ENCODE assay signal across 8 mouse cellular contexts in genomic region chr8:120276051-120276890, GRCm38 (mm10). TPM values are rescaled to one million over a fixed set of nuclear protein-coding genes. Genes with fewer than 3 reads are reported as not detected.
DNase-seq lines count a peak whose midpoint lies in the region; ATAC-seq and TF ChIP-seq lines count a peak whose summit lies in the region.

No protein-coding gene starts in this region.

- peak overlapping the region; percentile 11; the same call in 1 of the 2 replicates for H3K9ac ChIP-seq in heart, adult 2 months (ENCODE audit: low read depth, low read length)
- H3K9ac ChIP-seq in lung, embryonic 14.5 days: peak overlapping the region; percentile 44
- H3K9ac ChIP-seq in neural tube, embryonic 15.5 days (replicated peaks): peak overlapping the region; percentile 17

- DNase-seq in left cerebral cortex, postnatal 36 days (ENCODE audit: low spot score in 2 of 2): peak; percentile 47 to 49
- DNase-seq in left cerebral cortex, postnatal 14 days (ENCODE audit: low spot score in 2 of 2): no peak
- DNase-seq in embryonic facial prominence, embryonic 10.5 days (ENCODE audit: low spot score): peak; percentile 99
- peak; percentile 93 to 95 for DNase-seq in heart, adult 2 months
- DNase-seq in kidney, adult 18-20 months: peak; percentile 91
- DNase-seq in lung, embryonic 14.5 days: peak; percentile 98
- peak; percentile 82 for DNase-seq in thymus, postnatal 4 days

- TF ChIP-seq CTCF in heart, adult 2 months (IDR thresholded peaks at IDR 0.05): no peak
- TF ChIP-seq CTCF in lung, embryonic 14.5 days (IDR thresholded peaks at IDR 0.05; ENCODE audit: low read depth): 0 out of 2 replicates have a peak, but pooled peaks have one; percentile 4

- under 1% methylated on average over 49 of the region's 49 CpGs for WGBS in embryonic facial prominence, embryonic 10.5 days
- WGBS in heart, adult 2 months: 3% methylated on average over 49 of the region's 49 CpGs
- under 1% methylated on average over 49 of the region's 49 CpGs for WGBS in lung, embryonic 14.5 days
- 2% methylated on average over 48 of the region's 49 CpGs for WGBS in neural tube, embryonic 15.5 days

- TF ChIP-seq POLR2A in heart, adult 2 months (IDR thresholded peaks at IDR 0.05; ENCODE audit: insufficient read depth, low read depth, low read length): 0 out of 2 replicates have a peak, but pooled peaks have one; percentile 15

- peak; percentile 87 for ATAC-seq in lung, embryonic 14.5 days (ENCODE audit: insufficient read depth)
- ATAC-seq in neural tube, embryonic 15.5 days (ENCODE audit: low FRiP score): peak; percentile 59

- H3K36me3 ChIP-seq in embryonic facial prominence, embryonic 10.5 days (replicated peaks): no peaks in the 10 kb centered on the region
- no peaks in the 10 kb centered on the region for H3K36me3 ChIP-seq in heart, adult 2 months (ENCODE audit: control insufficient read depth, insufficient read depth, low read length)
- H3K36me3 ChIP-seq in lung, embryonic 14.5 days (ENCODE audit: insufficient read depth): no peaks in the 10 kb centered on the region
- H3K36me3 ChIP-seq in neural tube, embryonic 15.5 days: no peaks in the 10 kb centered on the region

- H3K27me3 ChIP-seq in embryonic facial prominence, embryonic 10.5 days (replicated peaks; ENCODE audit: low read depth, poor library complexity, severe bottlenecking): peaks cover 43% of the 10 kb centered on the region
- H3K27me3 ChIP-seq in heart, adult 2 months (ENCODE audit: control insufficient read depth, insufficient read depth, low read length): no peaks in the 10 kb centered on the region
- no peaks in the 10 kb centered on the region for H3K27me3 ChIP-seq in lung, embryonic 14.5 days (ENCODE audit: insufficient read depth, low read length)
- H3K27me3 ChIP-seq in neural tube, embryonic 15.5 days (replicated peaks): 0 out of 2 replicates have a peak, but pooled peaks cover 4% of the 10 kb centered on the region

- H3K9me3 ChIP-seq in embryonic facial prominence, embryonic 10.5 days: no peaks in the 10 kb centered on the region
- H3K9me3 ChIP-seq in lung, embryonic 14.5 days (ENCODE audit: low read depth, low read length): no peaks in the 10 kb centered on the region
- H3K9me3 ChIP-seq in neural tube, embryonic 15.5 days (replicated peaks): no peaks in the 10 kb centered on the region

- peak overlapping the region; percentile 94 for H3K27ac ChIP-seq in embryonic facial prominence, embryonic 10.5 days (replicated peaks)
- peak overlapping the region; percentile 75 for H3K27ac ChIP-seq in heart, adult 2 months
- H3K27ac ChIP-seq in lung, embryonic 14.5 days (ENCODE audit: low read depth): peak overlapping the region; percentile 94
- peak overlapping the region; percentile 70 for H3K27ac ChIP-seq in neural tube, embryonic 15.5 days (replicated peaks)

- peak overlapping the region; percentile 56 for H3K4me3 ChIP-seq in embryonic facial prominence, embryonic 10.5 days
- H3K4me3 ChIP-seq in heart, adult 2 months: peak overlapping the region; percentile 37
- peak overlapping the region; percentile 35 for H3K4me3 ChIP-seq in lung, embryonic 14.5 days (ENCODE audit: low read depth, low read length)
- H3K4me3 ChIP-seq in neural tube, embryonic 15.5 days (replicated peaks): peak overlapping the region; percentile 28

- TF ChIP-seq EP300 in heart, adult 2 months (IDR thresholded peaks at IDR 0.05; ENCODE audit: insufficient read depth, low read depth, low read length): peak; percentile 31; the same call in 1 of the 2 replicates

- H3K4me1 ChIP-seq in embryonic facial prominence, embryonic 10.5 days: peaks cover 92% of the 10 kb centered on the region
- peaks cover 14% of the 10 kb centered on the region for H3K4me1 ChIP-seq in heart, adult 2 months (ENCODE audit: control insufficient read depth, insufficient read depth, low read length)
- H3K4me1 ChIP-seq in lung, embryonic 14.5 days (ENCODE audit: insufficient read depth): peaks cover 42% of the 10 kb centered on the region
- peaks cover 45% of the 10 kb centered on the region for H3K4me1 ChIP-seq in neural tube, embryonic 15.5 days

- peak overlapping the region; percentile 78 for H3K4me2 ChIP-seq in lung, embryonic 14.5 days
- peak overlapping the region; percentile 66 for H3K4me2 ChIP-seq in neural tube, embryonic 15.5 days

- intact Hi-C loops in left cerebral cortex, postnatal 36 days (cut with DNase I): no loop called here
- intact Hi-C loops in left cerebral cortex, postnatal 14 days (cut with DNase I): no loop called here
- intact Hi-C loops in heart, adult 2 months (cut with DNase I): loop anchor here (2.0 to 5.0 kb wide), 2 partner anchors 86 to 97 kb away; no protein-coding TSS in a partner anchor

- H3K79me2 ChIP-seq in heart, adult 2 months (replicated peaks; ENCODE audit: control insufficient read depth, insufficient read depth, low read length): no peaks in the 10 kb centered on the region

RNA-seq across cellular contexts. Expression of gene Gse1, which starts 48.0 kb away (rescaled TPM):
- 10 to 100 TPM; 64.1 to 87.6 TPM for total RNA-seq in left cerebral cortex, postnatal 36 days (2021)
- 10 to 100 TPM; 49.0 to 57.3 TPM for total RNA-seq in left cerebral cortex, postnatal 14 days (2021)
- 9.9 and 10.2 TPM in 2 replicates for polyA plus RNA-seq in embryonic facial prominence, embryonic 10.5 days (2016; fragmentation: Nextera tagmentation; extraction: Ambion mirVana)
- total RNA-seq in heart, adult 2 months (2021): 10 to 100 TPM; 21.0 to 24.3 TPM
- 12.1 and 12.8 TPM in 2 replicates for polyA plus RNA-seq in heart, adult 2 months (2012; rRNA removed)
- 12.7 and 14.3 TPM in 2 replicates for polyA plus RNA-seq in lung, embryonic 14.5 days (2014; fragmentation: Nextera tagmentation; extraction: Ambion mirVana)
- polyA plus RNA-seq in neural tube, embryonic 15.5 days (2015; fragmentation: Nextera tagmentation; extraction: Ambion mirVana): 12.2 and 14.0 TPM in 2 replicates

Comparison
In these comparisons a context has a peak if more than half of its experiments do, and no peak if none do; other contexts are left out.
1. DNase-seq: peak in left cerebral cortex, postnatal 36 days (2 of 2), embryonic facial prominence, embryonic 10.5 days (single experiment), heart, adult 2 months (2 of 2), kidney, adult 18-20 months (single experiment), lung, embryonic 14.5 days (single experiment) and thymus, postnatal 4 days (single experiment); none in left cerebral cortex, postnatal 14 days (0 of 2).
2. Peak in every context shown above with its lines, with median percentiles within 50 percentile points of each other: H3K27ac ChIP-seq, H3K4me3 ChIP-seq and H3K9ac ChIP-seq.